Mouse (Mus musculus): ENCODE data around the gene Spen.

GRCm38 (mm10) chr4:141518386-141518785 lies 20.0 kb downstream of the Spen start:
- TF ChIP-seq CTCF (IDR thresholded peaks at IDR 0.05) (no peak), EP300 (IDR thresholded peaks at IDR 0.05) (peak; percentile 37; the same call in 1 of the 2 replicates)
